Mouse (Mus musculus) adrenal gland, postnatal 25 days (tissue): ENCODE measurements around the gene Stat2. TPM values are rescaled to one million over a fixed set of nuclear protein-coding genes. Genes with fewer than 3 reads are reported as not detected.

Experiments used
- DNase-seq: peaks from one replicate; pipeline ENCODE4 v3.0.0; 2021; ENCODE audit warnings: mixed read lengths
- total RNA-seq: library from RNA; stranded (reverse); gene quantifications from 2 replicates; pipeline ENCODE4 v1.2.3, GENCODE M21; 2021

Gene Stat2
- total RNA-seq, 1 experiment from 2014 or later: 52.6 TPM

- no peak for DNase-seq
Measured at GRCm38 (mm10) chr10:128340257-128340656, 69.9 kb downstream of the Stat2 start.

Other genes with a start within 250 kb of the Stat2 start
- 566 and 612 TPM in 2 replicates for gene Naca, start 235.0 kb upstream of the Stat2 start, total RNA-seq
- 167 and 204 TPM in 2 replicates for gene Ptges3, start 211.6 kb upstream of the Stat2 start, total RNA-seq
- gene Atp5b, start 187.3 kb upstream of the Stat2 start, total RNA-seq: 2,437 and 2,492 TPM in 2 replicates
- gene Baz2a, start 179.0 kb upstream of the Stat2 start, total RNA-seq: 52.2 and 73.2 TPM in 2 replicates
- gene Rbms2, start 90.3 kb upstream of the Stat2 start, total RNA-seq: 84.6 and 85.7 TPM in 2 replicates
- gene Gls2, start 76.1 kb upstream of the Stat2 start, total RNA-seq: 1.3 and 5.5 TPM in 2 replicates
- 15.3 and 18.0 TPM in 2 replicates for gene Spryd4, start 58.8 kb upstream of the Stat2 start, total RNA-seq
- gene Mip, start 44.7 kb upstream of the Stat2 start, total RNA-seq: not detected in 2 replicates
- gene Timeless, start 38.5 kb upstream of the Stat2 start, total RNA-seq: 14.1 and 20.7 TPM in 2 replicates
- gene Apon, start 16.5 kb upstream of the Stat2 start, total RNA-seq: 0.30 and 2.8 TPM in 2 replicates
- gene Apof, start 1.9 kb upstream of the Stat2 start, total RNA-seq: 9.7 and 10.0 TPM in 2 replicates
- gene Il23a, start 28.2 kb downstream of the Stat2 start, total RNA-seq: not detected in 2 replicates
- 28.9 and 32.7 TPM in 2 replicates for gene Pan2, start 32.8 kb downstream of the Stat2 start, total RNA-seq
- gene Cnpy2, start 51.9 kb downstream of the Stat2 start, total RNA-seq: 164 and 206 TPM in 2 replicates
- gene Cs, start 67.2 kb downstream of the Stat2 start, total RNA-seq: 287 and 317 TPM in 2 replicates
- gene Coq10a, start 98.4 kb downstream of the Stat2 start, total RNA-seq: 74.4 and 80.2 TPM in 2 replicates
- gene Ankrd52, start 106.6 kb downstream of the Stat2 start, total RNA-seq: 72.3 and 75.1 TPM in 2 replicates
- gene Slc39a5, start 130.7 kb downstream of the Stat2 start, total RNA-seq: not detected in 2 replicates
- gene Nabp2, start 140.9 kb downstream of the Stat2 start, total RNA-seq: 74.6 and 75.0 TPM in 2 replicates
- 35.9 and 44.4 TPM in 2 replicates for gene Rnf41, start 141.1 kb downstream of the Stat2 start, total RNA-seq
- gene Smarcc2, start 188.7 kb downstream of the Stat2 start, total RNA-seq: 107 and 125 TPM in 2 replicates
- gene Myl6, start 223.6 kb downstream of the Stat2 start, total RNA-seq: 791 and 820 TPM in 2 replicates
- 5.0 and 6.9 TPM in 2 replicates for gene Myl6b, start 228.1 kb downstream of the Stat2 start, total RNA-seq